In genomic region chr11:100362979-100363562, GRCm38 (mm10) we compare ENCODE assay signal across 9 mouse cellular contexts. TPM values are rescaled to one million over a fixed set of nuclear protein-coding genes. Genes with fewer than 3 reads are reported as not detected.
DNase-seq lines count a peak whose midpoint lies in the region; ATAC-seq and TF ChIP-seq lines count a peak whose summit lies in the region.
"Had no signal": no experiment of that assay in that cellular context is flagged by ENCODE, and none has a peak within 500 bp of the region (broad histone marks: within the 10 kb centered on the region; RNA-seq: fewer than 3 reads in every experiment).

No protein-coding gene starts in this region.

- H3K4me1 ChIP-seq in ES-E14 (ENCODE audit: control insufficient read depth in 2 of 2, insufficient read depth in 2 of 2, low read length in 2 of 2, poor library complexity in 1 of 2), result peaks cover 0 to 8% of the 10 kb centered on the region in 2 experiments; a peak in 2 of 4 replicates
- H3K4me1 ChIP-seq in embryonic fibroblast, embryonic 13.5 days (ENCODE audit: control insufficient read depth, insufficient read depth, low read length), result no peaks in the 10 kb centered on the region
- no peaks in the 10 kb centered on the region for H3K4me1 ChIP-seq in hindbrain, embryonic 11.5 days (replicated peaks; ENCODE audit: control insufficient read depth, insufficient read depth, low read length)

- H3K4me3 ChIP-seq in ES-E14 (ENCODE audit: insufficient read depth in 1 of 2, low read depth in 1 of 2, low read length in 2 of 2, poor library complexity in 1 of 2, severe bottlenecking in 1 of 2), result peak overlapping the region in 1 of 2 experiments; percentile 46; a peak in 1 of 4 replicates
- no peak overlapping the region for H3K4me3 ChIP-seq in embryonic fibroblast, embryonic 13.5 days (ENCODE audit: insufficient read depth, low read length)
- no peak overlapping the region for H3K4me3 ChIP-seq in hindbrain, embryonic 11.5 days (ENCODE audit: low read depth, low read length)

- 0 out of 2 replicates have a peak, but pooled peaks cover 2% of the 10 kb centered on the region for H3K27me3 ChIP-seq in hindbrain, embryonic 11.5 days (ENCODE audit: control insufficient read depth, insufficient read depth, low read length)

- no peak for TF ChIP-seq POLR2A in embryonic fibroblast, embryonic 13.5 days (IDR thresholded peaks at IDR 0.05; ENCODE audit: low read depth, low read length)

- H3K4me2 ChIP-seq in hindbrain, embryonic 11.5 days (replicated peaks; ENCODE audit: low read depth, low read length), result no peak overlapping the region

- H3K9ac ChIP-seq in ES-E14 (ENCODE audit: insufficient read depth, low read depth, low read length, poor library complexity, severe bottlenecking), result no peak overlapping the region
- no peak overlapping the region for H3K9ac ChIP-seq in hindbrain, embryonic 11.5 days (ENCODE audit: low read depth, low read length)

- H3K9me3 ChIP-seq in ES-E14 (ENCODE audit: control insufficient read depth, insufficient read depth, low read depth, low read length), result no peaks in the 10 kb centered on the region
- no peaks in the 10 kb centered on the region for H3K9me3 ChIP-seq in hindbrain, embryonic 11.5 days (ENCODE audit: control insufficient read depth, low read length)

- whole genome bisulfite sequencing in hindbrain, embryonic 11.5 days, result 22% methylated on average over 12 of the region's 12 CpGs

- H3K36me3 ChIP-seq in ES-E14 (ENCODE audit: control insufficient read depth, insufficient read depth, low read length, poor library complexity, severe bottlenecking), result no peaks in the 10 kb centered on the region
- H3K36me3 ChIP-seq in hindbrain, embryonic 11.5 days (ENCODE audit: control insufficient read depth, insufficient read depth, low read length), result no peaks in the 10 kb centered on the region

- no peak overlapping the region for H3K27ac ChIP-seq in ES-E14 (ENCODE audit: insufficient read depth, low read depth, low read length, poor library complexity, severe bottlenecking)
- H3K27ac ChIP-seq in embryonic fibroblast, embryonic 13.5 days (ENCODE audit: insufficient read depth, low read length), result no peak overlapping the region
- no peak overlapping the region for H3K27ac ChIP-seq in hindbrain, embryonic 11.5 days (ENCODE audit: low read depth, low read length)

- ATAC-seq in hindbrain, embryonic 11.5 days (ENCODE audit: low FRiP score), result peak; percentile 49
- no peak for ATAC-seq in activated CD4-positive, CD25-positive, alpha-beta regulatory T cell, adult 4 months

- in situ Hi-C loops in ES-E14 (cut with MboI; ENCODE audit: low sequenced_read_pairs in 2 of 2, unreplicated experiment in 2 of 2), result no loop called here

- peak; percentile 82 for DNase-seq in ES-E14 (ENCODE audit: low read depth, low spot score)
- peak; percentile 90 for DNase-seq in brain, adult 2 months (ENCODE audit: low read depth, low spot score)
- peak; percentile 78 for DNase-seq in hindbrain, embryonic 11.5 days (ENCODE audit: low spot score)
- peak; percentile 54 to 60 for DNase-seq in layer of hippocampus, postnatal 14 days (ENCODE audit: low spot score in 2 of 2)
- DNase-seq in lung, postnatal 4 days, result peak; percentile 79 to 87
- peak; percentile 40 for DNase-seq in right cerebral cortex, postnatal 25 days

- TF ChIP-seq CTCF in embryonic fibroblast, embryonic 13.5 days (IDR thresholded peaks at IDR 0.05; ENCODE audit: borderline replicate concordance, insufficient read depth, low read length), result peak; percentile 85

TF ChIP-seq in ES-E14, 5 proteins besides CTCF, POLR2A, EP300 and RAD21:
- TF ChIP-seq CHD2 (IDR thresholded peaks at IDR 0.05; ENCODE audit: low read depth, low read length), result no peak
- TF ChIP-seq MAFK (IDR thresholded peaks at IDR 0.05; ENCODE audit: insufficient read depth, low read depth, low read length), result 0 out of 2 replicates have a peak, but pooled peaks have one; percentile 40

RNA-seq across cellular contexts. Expression of gene Hap1, which starts 7.1 kb away (rescaled TPM):
- total RNA-seq in ES-E14 (2012; rRNA removed), result 21.4 and 34.2 TPM in 2 replicates
- 0.17 and 0.77 TPM in 2 replicates for polyA plus RNA-seq in embryonic fibroblast, embryonic 13.5 days (2011; ENCODE audit: insufficient read length, low read depth, missing spikeins)
- polyA plus RNA-seq in hindbrain, embryonic 11.5 days (2014; fragmentation: Nextera tagmentation; extraction: Ambion mirVana), result 12.0 and 12.8 TPM in 2 replicates
- total RNA-seq in layer of hippocampus, postnatal 14 days (2021), result 100 to 1,000 TPM; 110 to 123 TPM
- polyA plus RNA-seq in activated CD4-positive, CD25-positive, alpha-beta regulatory T cell, adult 4 months (2017; shearing (Covaris generic)), result under 1 TPM in 1 of 2 experiments, not detected in 1; 0.87 TPM
- total RNA-seq: hematopoietic stem cell, adult 5-6 weeks had no signal

RNA-seq across cellular contexts. Expression of gene Gast, which starts 28.9 kb away (rescaled TPM):
- total RNA-seq in ES-E14 (2012; rRNA removed), result 1.6 and 2.9 TPM in 2 replicates
- not detected in 2 replicates for polyA plus RNA-seq in embryonic fibroblast, embryonic 13.5 days (2011; ENCODE audit: insufficient read length, low read depth, missing spikeins)
- 1.1 TPM in 1 of 2 replicates, not detected in the other for polyA plus RNA-seq in hindbrain, embryonic 11.5 days (2014; fragmentation: Nextera tagmentation; extraction: Ambion mirVana)
- total RNA-seq in layer of hippocampus, postnatal 14 days (2021), result not detected
- not detected for polyA plus RNA-seq in activated CD4-positive, CD25-positive, alpha-beta regulatory T cell, adult 4 months (2017; shearing (Covaris generic))
- total RNA-seq: hematopoietic stem cell, adult 5-6 weeks had no signal

RNA-seq across cellular contexts. Expression of gene Jup, which starts 34.5 kb away (rescaled TPM):
- 97.6 and 101 TPM in 2 replicates for total RNA-seq in ES-E14 (2012; rRNA removed)
- 61.1 and 82.2 TPM in 2 replicates for polyA plus RNA-seq in embryonic fibroblast, embryonic 13.5 days (2011; ENCODE audit: insufficient read length, low read depth, missing spikeins)
- polyA plus RNA-seq in hindbrain, embryonic 11.5 days (2014; fragmentation: Nextera tagmentation; extraction: Ambion mirVana), result 26.7 and 30.7 TPM in 2 replicates
- total RNA-seq in layer of hippocampus, postnatal 14 days (2021), result 10 to 100 TPM; 40.8 to 43.0 TPM
- 1 to 10 TPM in 1 of 2 experiments, under 1 TPM in 1; 0.19 to 1.5 TPM for polyA plus RNA-seq in activated CD4-positive, CD25-positive, alpha-beta regulatory T cell, adult 4 months (2017; shearing (Covaris generic))

RNA-seq across cellular contexts. Expression of gene Eif1, which starts 43.4 kb away (rescaled TPM):
- 322 and 326 TPM in 2 replicates for total RNA-seq in ES-E14 (2012; rRNA removed)
- polyA plus RNA-seq in embryonic fibroblast, embryonic 13.5 days (2011; ENCODE audit: insufficient read length, low read depth, missing spikeins), result 960 and 1,192 TPM in 2 replicates
- 1,709 and 1,853 TPM in 2 replicates for polyA plus RNA-seq in hindbrain, embryonic 11.5 days (2014; fragmentation: Nextera tagmentation; extraction: Ambion mirVana)
- total RNA-seq in layer of hippocampus, postnatal 14 days (2021), result 100 to 1,000 TPM; 704 to 721 TPM
- polyA plus RNA-seq in activated CD4-positive, CD25-positive, alpha-beta regulatory T cell, adult 4 months (2017; shearing (Covaris generic)), result 1,000 to 10,000 TPM; 1,765 to 2,357 TPM

RNA-seq across cellular contexts. Expression of gene P3h4, which starts 51.6 kb away (rescaled TPM):
- total RNA-seq in ES-E14 (2012; rRNA removed), result 39.0 and 44.3 TPM in 2 replicates
- 75.2 and 85.8 TPM in 2 replicates for polyA plus RNA-seq in embryonic fibroblast, embryonic 13.5 days (2011; ENCODE audit: insufficient read length, low read depth, missing spikeins)
- 19.6 and 22.9 TPM in 2 replicates for polyA plus RNA-seq in hindbrain, embryonic 11.5 days (2014; fragmentation: Nextera tagmentation; extraction: Ambion mirVana)
- total RNA-seq in layer of hippocampus, postnatal 14 days (2021), result 1 to 10 TPM; 7.5 to 8.1 TPM
- polyA plus RNA-seq in activated CD4-positive, CD25-positive, alpha-beta regulatory T cell, adult 4 months (2017; shearing (Covaris generic)), result not detected

Comparison
In these comparisons a context has a peak if more than half of its experiments do, and no peak if none do; other contexts are left out.
1. DNase-seq: peak in every context shown above with its lines; median percentile 90 in brain, adult 2 months; 83 in lung, postnatal 4 days; 82 in ES-E14; 78 in hindbrain, embryonic 11.5 days; 57 in layer of hippocampus, postnatal 14 days; 40 in right cerebral cortex, postnatal 25 days.
2. RNA of gene Jup, which starts 34.5 kb away (polyA plus RNA-seq): 61.1 to 82.2 TPM in embryonic fibroblast, embryonic 13.5 days and 26.7 to 30.7 TPM in hindbrain, embryonic 11.5 days; 0.19 to 1.5 TPM in activated CD4-positive, CD25-positive, alpha-beta regulatory T cell, adult 4 months; every median in the first group is over 10 times any median in the second.